10 mouse cellular contexts compared by ENCODE assay signal in genomic region chr8:12073311-12073999, GRCm38 (mm10).
DNase-seq lines count a peak whose midpoint lies in the region; ATAC-seq lines count a peak whose summit lies in the region.
"Had no signal": no experiment of that assay in that cellular context is flagged by ENCODE, and none has a peak within 500 bp of the region (broad histone marks: within the 10 kb centered on the region; RNA-seq: fewer than 3 reads in every experiment).

No protein-coding gene starts in this region.

- peak; percentile 20 for DNase-seq in ovary, postnatal 36 days (ENCODE audit: low spot score)
- no peak for DNase-seq in ovary, postnatal 10 days (ENCODE audit: low spot score)
- DNase-seq in left cerebral cortex, postnatal 36 days (ENCODE audit: low spot score in 2 of 2): peak; percentile 49 to 55
- peak; percentile 72 for DNase-seq in telencephalon, adult 2 months (ENCODE audit: low read depth, low spot score)
- DNase-seq in cerebellum, postnatal 25 days: no peak
- DNase-seq in thymus, postnatal 36 days: no peak
- no peak for DNase-seq in gastrocnemius, postnatal 36 days
- DNase-seq: cerebellum, postnatal 14 days; kidney, postnatal 36 days had no signal

- peaks cover 21% of the 10 kb centered on the region for H3K4me1 ChIP-seq in heart, embryonic 16.5 days (ENCODE audit: control insufficient read depth, insufficient read depth, low read length)

- 30% methylated on average over 6 of the region's 6 CpGs for WGBS in heart, embryonic 16.5 days

- H3K27me3 ChIP-seq in heart, embryonic 16.5 days (ENCODE audit: control insufficient read depth, insufficient read depth, low read length): no peaks in the 10 kb centered on the region

- no peak overlapping the region for H3K9ac ChIP-seq in heart, embryonic 16.5 days (ENCODE audit: low read length)

- H3K27ac ChIP-seq in heart, embryonic 16.5 days (ENCODE audit: low read length): peak overlapping the region; percentile 59

- H3K9me3 ChIP-seq in heart, embryonic 16.5 days (replicated peaks; ENCODE audit: control insufficient read depth, low read length): no peaks in the 10 kb centered on the region

- no peak overlapping the region for H3K4me3 ChIP-seq in heart, embryonic 16.5 days (ENCODE audit: low read length)

- H3K36me3 ChIP-seq in heart, embryonic 16.5 days (ENCODE audit: control insufficient read depth, insufficient read depth): no peaks in the 10 kb centered on the region

- intact Hi-C loops in left cerebral cortex, postnatal 36 days (cut with DNase I): no loop called here
- intact Hi-C loops in gastrocnemius, postnatal 36 days (cut with DNase I): no loop called here

- H3K4me2 ChIP-seq in heart, embryonic 16.5 days (ENCODE audit: low read depth, low read length): no peak overlapping the region

- ATAC-seq in heart, embryonic 16.5 days (replicated peaks; ENCODE audit: extremely low read depth, insufficient read depth, low FRiP score): peak; percentile 78

Comparison
In these comparisons a context has a peak if more than half of its experiments do, and no peak if none do; other contexts are left out.
1. DNase-seq: peak in ovary, postnatal 36 days (single experiment), left cerebral cortex, postnatal 36 days (2 of 2) and telencephalon, adult 2 months (single experiment); none in ovary, postnatal 10 days (single experiment), cerebellum, postnatal 25 days (0 of 2), thymus, postnatal 36 days (0 of 2) and gastrocnemius, postnatal 36 days (0 of 2).